29 mouse cellular contexts compared by ENCODE assay signal in the genomic region with DNA sequence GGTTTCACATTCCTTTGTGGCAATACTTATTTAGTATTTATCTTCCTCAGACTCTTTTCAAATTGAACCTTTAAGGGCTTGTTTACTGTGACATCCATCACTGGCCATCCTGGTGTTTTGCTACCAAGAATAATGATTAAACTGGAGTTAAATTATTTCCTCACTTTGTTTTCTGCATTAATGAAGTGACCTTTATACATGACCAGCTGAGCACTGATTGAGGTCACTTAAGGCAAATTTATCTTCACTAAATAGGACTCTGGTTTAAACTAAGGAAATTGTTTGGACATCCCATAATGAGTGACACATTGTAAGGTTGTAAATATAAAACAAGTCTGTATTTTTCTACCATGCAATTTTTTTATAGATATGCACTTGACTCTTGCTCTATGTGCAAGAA.
"Had no signal": no experiment of that assay in that cellular context is flagged by ENCODE, and none has a peak within 500 bp of the region (broad histone marks: within the 10 kb centered on the region; RNA-seq: fewer than 3 reads in every experiment).

No protein-coding gene starts in this region.

- H3K9ac ChIP-seq: embryonic facial prominence, embryonic 12.5 days; embryonic facial prominence, embryonic 13.5 days; embryonic facial prominence, embryonic 15.5 days; forebrain, embryonic 12.5 days; forebrain, embryonic 13.5 days; forebrain, embryonic 15.5 days; forebrain, postnatal 0 days had no signal

- H3K27me3 ChIP-seq: embryonic facial prominence, embryonic 12.5 days; embryonic facial prominence, embryonic 13.5 days; embryonic facial prominence, embryonic 15.5 days; forebrain, embryonic 12.5 days; forebrain, embryonic 13.5 days; forebrain, embryonic 15.5 days had no signal

- H3K4me3 ChIP-seq: embryonic facial prominence, embryonic 10.5 days; embryonic facial prominence, embryonic 12.5 days; embryonic facial prominence, embryonic 13.5 days; embryonic facial prominence, embryonic 15.5 days; erythroblast, embryonic 14.5 days; forebrain, embryonic 10.5 days; forebrain, embryonic 12.5 days; forebrain, embryonic 13.5 days; forebrain, embryonic 15.5 days; gastrocnemius, adult 2 months; heart, adult 2 months had no signal

- H3K9me3 ChIP-seq: embryonic facial prominence, embryonic 10.5 days; embryonic facial prominence, embryonic 12.5 days; embryonic facial prominence, embryonic 13.5 days; embryonic facial prominence, embryonic 15.5 days; forebrain, embryonic 10.5 days; forebrain, embryonic 12.5 days; forebrain, embryonic 13.5 days; forebrain, embryonic 15.5 days had no signal

- ATAC-seq: forebrain, embryonic 13.5 days; forebrain, embryonic 14.5 days; forebrain, embryonic 15.5 days; forebrain, embryonic 16.5 days; forebrain, postnatal 0 days had no signal

- H3K4me1 ChIP-seq: embryonic facial prominence, embryonic 10.5 days; embryonic facial prominence, embryonic 12.5 days; embryonic facial prominence, embryonic 13.5 days; embryonic facial prominence, embryonic 15.5 days; forebrain, embryonic 10.5 days; forebrain, embryonic 12.5 days; forebrain, embryonic 13.5 days; forebrain, embryonic 15.5 days had no signal

- H3K36me3 ChIP-seq: embryonic facial prominence, embryonic 10.5 days; embryonic facial prominence, embryonic 12.5 days; embryonic facial prominence, embryonic 13.5 days; embryonic facial prominence, embryonic 15.5 days; forebrain, embryonic 10.5 days; forebrain, embryonic 12.5 days; forebrain, embryonic 15.5 days had no signal

- H3K4me2 ChIP-seq: embryonic facial prominence, embryonic 12.5 days; embryonic facial prominence, embryonic 13.5 days; embryonic facial prominence, embryonic 15.5 days; forebrain, embryonic 12.5 days; forebrain, embryonic 13.5 days; forebrain, embryonic 15.5 days had no signal

- H3K27ac ChIP-seq: embryonic facial prominence, embryonic 10.5 days; embryonic facial prominence, embryonic 12.5 days; embryonic facial prominence, embryonic 13.5 days; embryonic facial prominence, embryonic 15.5 days; forebrain, embryonic 10.5 days; forebrain, embryonic 12.5 days; forebrain, embryonic 13.5 days; forebrain, embryonic 15.5 days; gastrocnemius, adult 2 months; heart, adult 2 months had no signal

- DNase-seq: cerebellum, adult 2 months; cerebellum, adult 8-10 months; cerebellum, adult 9-10 months; cerebellum, adult 9-11 months; cerebellum, postnatal 10 days; cerebellum, postnatal 14 days; cerebellum, postnatal 25 days; cerebellum, postnatal 36 days; embryo, embryonic 11 days; forebrain, postnatal 0 days; gastrocnemius, adult 2 months; gastrocnemius, postnatal 10 days; gastrocnemius, postnatal 14 days; gastrocnemius, postnatal 25 days; gastrocnemius, postnatal 36 days; heart, adult 11 months; heart, adult 18-20 months; heart, adult 2 months had no signal
